Mouse (Mus musculus): ENCODE data around the gene Ank3. TPM values are rescaled to one million over a fixed set of nuclear protein-coding genes. Genes with fewer than 3 reads are reported as not detected.

The Ank3 gene
- polyA plus RNA-seq, 1 experiment from 2014 or later: 48.9 TPM

GRCm38 (mm10) chr10:69476871-69477270, 78.3 kb downstream of the Ank3 start:
- H3K27ac ChIP-seq (ENCODE audit: low read depth, low read length): no peak overlapping the region
- H3K4me1 ChIP-seq (ENCODE audit: control insufficient read depth, insufficient read depth, low read length): no peaks in the 10 kb centered on the region
- H3K27me3 ChIP-seq (ENCODE audit: control insufficient read depth, insufficient read depth, low read length): no peaks in the 10 kb centered on the region
- no peak overlapping the region for H3K4me2 ChIP-seq
- ATAC-seq (replicated peaks; ENCODE audit: insufficient number of reproducible peaks, low FRiP score, low TSS enrichment): no peak
- no peak overlapping the region for H3K9ac ChIP-seq (ENCODE audit: low read depth, low read length)
- no peak overlapping the region for H3K4me3 ChIP-seq (ENCODE audit: low read depth, low read length)
- H3K9me3 ChIP-seq (replicated peaks; ENCODE audit: control insufficient read depth, low read length): no peaks in the 10 kb centered on the region
- H3K36me3 ChIP-seq (ENCODE audit: control insufficient read depth, insufficient read depth, low read length): no peaks in the 10 kb centered on the region
- WGBS (ENCODE audit: insufficient replicate concordance): 31% methylated on average over 1 of the region's 1 CpGs

GRCm38 (mm10) chr10:69477656-69478055, 79.1 kb downstream of the Ank3 start:
- H3K4me1 ChIP-seq (ENCODE audit: control insufficient read depth, insufficient read depth, low read length): no peaks in the 10 kb centered on the region
- H3K9me3 ChIP-seq (replicated peaks; ENCODE audit: control insufficient read depth, low read length): no peaks in the 10 kb centered on the region
- no peak overlapping the region for H3K27ac ChIP-seq (ENCODE audit: low read depth, low read length)
- H3K4me2 ChIP-seq: no peak overlapping the region
- whole genome bisulfite sequencing (ENCODE audit: insufficient replicate concordance): 50% methylated on average over 2 of the region's 2 CpGs
- no peak overlapping the region for H3K9ac ChIP-seq (ENCODE audit: low read depth, low read length)
- no peak overlapping the region for H3K4me3 ChIP-seq (ENCODE audit: low read depth, low read length)
- no peaks in the 10 kb centered on the region for H3K27me3 ChIP-seq (ENCODE audit: control insufficient read depth, insufficient read depth, low read length)
- ATAC-seq (replicated peaks; ENCODE audit: insufficient number of reproducible peaks, low FRiP score, low TSS enrichment): no peak
- no peaks in the 10 kb centered on the region for H3K36me3 ChIP-seq (ENCODE audit: control insufficient read depth, insufficient read depth, low read length)

- no peak overlapping the region for H3K9ac ChIP-seq (ENCODE audit: low read depth, low read length)
- H3K4me2 ChIP-seq: no peak overlapping the region
- no peaks in the 10 kb centered on the region for H3K27me3 ChIP-seq (ENCODE audit: control insufficient read depth, insufficient read depth, low read length)
- no peak for ATAC-seq (replicated peaks; ENCODE audit: insufficient number of reproducible peaks, low FRiP score, low TSS enrichment)
- no peaks in the 10 kb centered on the region for H3K9me3 ChIP-seq (replicated peaks; ENCODE audit: control insufficient read depth, low read length)
- H3K4me3 ChIP-seq (ENCODE audit: low read depth, low read length): no peak overlapping the region
- H3K4me1 ChIP-seq (ENCODE audit: control insufficient read depth, insufficient read depth, low read length): no peaks in the 10 kb centered on the region
- no peak overlapping the region for H3K27ac ChIP-seq (ENCODE audit: low read depth, low read length)
- 55% methylated on average over 3 of the region's 3 CpGs for WGBS (ENCODE audit: insufficient replicate concordance)
- no peaks in the 10 kb centered on the region for H3K36me3 ChIP-seq (ENCODE audit: control insufficient read depth, insufficient read depth, low read length)
These were observed 80.3 kb downstream of the Ank3 start for GRCm38 (mm10) chr10:69478831-69479230.

GRCm38 (mm10) chr10:69485191-69485786, 86.7 kb downstream of the Ank3 start:
- no peak for ATAC-seq (replicated peaks; ENCODE audit: insufficient number of reproducible peaks, low FRiP score, low TSS enrichment)
- Histone ChIP-seq H3K4me2 (no peak overlapping the region), H3K9ac (ENCODE audit: low read depth, low read length) (no peak overlapping the region), H3K36me3 (ENCODE audit: control insufficient read depth, insufficient read depth, low read length) (no peaks in the 10 kb centered on the region), H3K27ac (ENCODE audit: low read depth, low read length) (no peak overlapping the region), H3K9me3 (replicated peaks; ENCODE audit: control insufficient read depth, low read length) (no peaks in the 10 kb centered on the region), H3K27me3 (ENCODE audit: control insufficient read depth, insufficient read depth, low read length) (no peaks in the 10 kb centered on the region), H3K4me3 (ENCODE audit: low read depth, low read length) (no peak overlapping the region), H3K4me1 (ENCODE audit: control insufficient read depth, insufficient read depth, low read length) (no peaks in the 10 kb centered on the region)
- 82% methylated on average over 6 of the region's 6 CpGs for WGBS (ENCODE audit: insufficient replicate concordance)

- no peak for ATAC-seq (replicated peaks; ENCODE audit: insufficient number of reproducible peaks, low FRiP score, low TSS enrichment)
- Histone ChIP-seq H3K4me3 (ENCODE audit: low read depth, low read length) (no peak overlapping the region), H3K4me1 (ENCODE audit: control insufficient read depth, insufficient read depth, low read length) (no peaks in the 10 kb centered on the region), H3K27me3 (ENCODE audit: control insufficient read depth, insufficient read depth, low read length) (no peaks in the 10 kb centered on the region), H3K4me2 (no peak overlapping the region), H3K9me3 (replicated peaks; ENCODE audit: control insufficient read depth, low read length) (no peaks in the 10 kb centered on the region), H3K36me3 (ENCODE audit: control insufficient read depth, insufficient read depth, low read length) (no peaks in the 10 kb centered on the region), H3K9ac (ENCODE audit: low read depth, low read length) (no peak overlapping the region), H3K27ac (ENCODE audit: low read depth, low read length) (no peak overlapping the region)
- 82% methylated on average over 5 of the region's 5 CpGs for WGBS (ENCODE audit: insufficient replicate concordance)
These were observed 91.6 kb downstream of the Ank3 start for GRCm38 (mm10) chr10:69490182-69490581.

- Histone ChIP-seq H3K4me1 (ENCODE audit: control insufficient read depth, insufficient read depth, low read length) (no peaks in the 10 kb centered on the region), H3K27ac (ENCODE audit: low read depth, low read length) (no peak overlapping the region), H3K36me3 (ENCODE audit: control insufficient read depth, insufficient read depth, low read length) (no peaks in the 10 kb centered on the region), H3K4me2 (no peak overlapping the region), H3K9me3 (replicated peaks; ENCODE audit: control insufficient read depth, low read length) (no peaks in the 10 kb centered on the region), H3K9ac (ENCODE audit: low read depth, low read length) (no peak overlapping the region), H3K27me3 (ENCODE audit: control insufficient read depth, insufficient read depth, low read length) (no peaks in the 10 kb centered on the region), H3K4me3 (ENCODE audit: low read depth, low read length) (no peak overlapping the region)
- WGBS (ENCODE audit: insufficient replicate concordance): 74% methylated on average over 5 of the region's 5 CpGs
- ATAC-seq (replicated peaks; ENCODE audit: insufficient number of reproducible peaks, low FRiP score, low TSS enrichment): no peak
These were observed 93.4 kb downstream of the Ank3 start for GRCm38 (mm10) chr10:69491975-69492374.

- ATAC-seq (replicated peaks; ENCODE audit: insufficient number of reproducible peaks, low FRiP score, low TSS enrichment): no peak
- 74% methylated on average over 17 of the region's 17 CpGs for WGBS (ENCODE audit: insufficient replicate concordance)
- Histone ChIP-seq H3K4me2 (no peak overlapping the region), H3K9me3 (replicated peaks; ENCODE audit: control insufficient read depth, low read length) (no peaks in the 10 kb centered on the region), H3K36me3 (ENCODE audit: control insufficient read depth, insufficient read depth, low read length) (no peaks in the 10 kb centered on the region), H3K27me3 (ENCODE audit: control insufficient read depth, insufficient read depth, low read length) (no peaks in the 10 kb centered on the region), H3K27ac (ENCODE audit: low read depth, low read length) (no peak overlapping the region), H3K9ac (ENCODE audit: low read depth, low read length) (no peak overlapping the region), H3K4me3 (ENCODE audit: low read depth, low read length) (no peak overlapping the region), H3K4me1 (ENCODE audit: control insufficient read depth, insufficient read depth, low read length) (no peaks in the 10 kb centered on the region)
These were observed 98.8 kb downstream of the Ank3 start for GRCm38 (mm10) chr10:69497382-69497781.

- 53% methylated on average over 11 of the region's 11 CpGs for WGBS (ENCODE audit: insufficient replicate concordance)
- Histone ChIP-seq H3K27ac (ENCODE audit: low read depth, low read length) (no peak overlapping the region), H3K9me3 (replicated peaks; ENCODE audit: control insufficient read depth, low read length) (no peaks in the 10 kb centered on the region), H3K36me3 (ENCODE audit: control insufficient read depth, insufficient read depth, low read length) (no peaks in the 10 kb centered on the region), H3K27me3 (ENCODE audit: control insufficient read depth, insufficient read depth, low read length) (no peaks in the 10 kb centered on the region), H3K4me2 (no peak overlapping the region), H3K9ac (ENCODE audit: low read depth, low read length) (no peak overlapping the region), H3K4me1 (ENCODE audit: control insufficient read depth, insufficient read depth, low read length) (no peaks in the 10 kb centered on the region), H3K4me3 (ENCODE audit: low read depth, low read length) (no peak overlapping the region)
- ATAC-seq (replicated peaks; ENCODE audit: insufficient number of reproducible peaks, low FRiP score, low TSS enrichment): no peak
These were observed 101.7 kb downstream of the Ank3 start for GRCm38 (mm10) chr10:69500171-69500860.

- Histone ChIP-seq H3K4me2 (no peak overlapping the region), H3K27me3 (ENCODE audit: control insufficient read depth, insufficient read depth, low read length) (no peaks in the 10 kb centered on the region), H3K9ac (ENCODE audit: low read depth, low read length) (no peak overlapping the region), H3K4me1 (ENCODE audit: control insufficient read depth, insufficient read depth, low read length) (no peaks in the 10 kb centered on the region), H3K27ac (ENCODE audit: low read depth, low read length) (no peak overlapping the region), H3K36me3 (ENCODE audit: control insufficient read depth, insufficient read depth, low read length) (no peaks in the 10 kb centered on the region), H3K4me3 (ENCODE audit: low read depth, low read length) (no peak overlapping the region), H3K9me3 (replicated peaks; ENCODE audit: control insufficient read depth, low read length) (no peaks in the 10 kb centered on the region)
- 72% methylated on average over 4 of the region's 4 CpGs for WGBS (ENCODE audit: insufficient replicate concordance)
- ATAC-seq (replicated peaks; ENCODE audit: insufficient number of reproducible peaks, low FRiP score, low TSS enrichment): 0 out of 2 replicates have a peak, but pooled peaks have one; percentile 35
These were observed 105.2 kb downstream of the Ank3 start for GRCm38 (mm10) chr10:69503791-69504190.
